Mouse (Mus musculus): ENCODE measurements around the gene Kcnip4. TPM values are rescaled to one million over a fixed set of nuclear protein-coding genes. Genes with fewer than 3 reads are reported as not detected.

The Kcnip4 gene
- total RNA-seq, 1 experiment = 0.09 TPM

DNA sequence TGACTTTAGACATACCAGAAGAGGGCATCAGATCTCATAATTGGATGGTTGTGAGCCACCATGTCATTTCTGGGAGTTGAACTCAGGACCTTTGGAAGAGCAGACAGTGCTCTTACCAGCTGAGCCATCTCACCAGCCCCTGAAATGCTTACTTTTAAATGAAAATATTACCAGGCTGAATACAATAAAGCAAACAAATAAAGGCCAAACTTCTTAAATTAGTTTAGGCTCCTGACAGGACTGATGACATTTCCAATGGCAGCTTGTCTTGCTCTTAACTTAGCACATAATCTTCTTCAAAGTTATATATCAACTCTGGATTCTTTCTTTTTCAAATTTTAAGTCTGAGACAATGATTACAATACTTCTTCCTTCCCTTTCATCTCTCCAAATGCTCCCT lies 252.8 kb downstream of the Kcnip4 start:
- TF ChIP-seq ZNF384 (IDR thresholded peaks at IDR 0.05; ENCODE audit: low read depth, low read length) = no peak
- TF ChIP-seq HCFC1 (IDR thresholded peaks at IDR 0.05; ENCODE audit: borderline replicate concordance, insufficient read depth, low read length) = no peak
- TF ChIP-seq MAFK (IDR thresholded peaks at IDR 0.05; ENCODE audit: insufficient read depth, low read depth, low read length) = no peak
- DNase-seq (ENCODE audit: low read depth, low spot score) = no peak
- Histone ChIP-seq H3K9ac (ENCODE audit: insufficient read depth, low read depth, low read length, poor library complexity, severe bottlenecking) (no peak overlapping the region), H3K4me1 (ENCODE audit: control insufficient read depth in 2 of 2, insufficient read depth in 2 of 2, low read length in 2 of 2, poor library complexity in 1 of 2) (no peaks in the 10 kb centered on the region), H3K36me3 (ENCODE audit: control insufficient read depth, insufficient read depth, low read length, poor library complexity, severe bottlenecking) (no peaks in the 10 kb centered on the region), H3K4me3 (ENCODE audit: insufficient read depth in 1 of 2, low read depth in 1 of 2, low read length in 2 of 2, poor library complexity in 1 of 2, severe bottlenecking in 1 of 2) (no peak overlapping the region), H3K27ac (ENCODE audit: insufficient read depth, low read depth, low read length, poor library complexity, severe bottlenecking) (no peak overlapping the region), H3K9me3 (ENCODE audit: control insufficient read depth, insufficient read depth, low read depth, low read length) (no peaks in the 10 kb centered on the region)
- in situ Hi-C loops (cut with MboI; ENCODE audit: low sequenced_read_pairs in 2 of 2, unreplicated experiment in 2 of 2) = no loop called here

GRCm38 (mm10) chr5:49268807-49269206 lies 255.9 kb downstream of the Kcnip4 start:
- in situ Hi-C loops (cut with MboI; ENCODE audit: low sequenced_read_pairs in 2 of 2, unreplicated experiment in 2 of 2) = no loop called here
- H3K36me3 ChIP-seq (ENCODE audit: control insufficient read depth, insufficient read depth, low read length, poor library complexity, severe bottlenecking) = no peaks in the 10 kb centered on the region
- TF ChIP-seq CHD2 (IDR thresholded peaks at IDR 0.05; ENCODE audit: low read depth, low read length) (no peak), ZNF384 (IDR thresholded peaks at IDR 0.05; ENCODE audit: low read depth, low read length) (no peak), ZC3H11A (IDR thresholded peaks at IDR 0.05; ENCODE audit: borderline replicate concordance, low read depth, low read length) (no peak), HCFC1 (IDR thresholded peaks at IDR 0.05; ENCODE audit: borderline replicate concordance, insufficient read depth, low read length) (no peak), MAFK (IDR thresholded peaks at IDR 0.05; ENCODE audit: insufficient read depth, low read depth, low read length) (no peak)
- H3K4me3 ChIP-seq (ENCODE audit: insufficient read depth in 1 of 2, low read depth in 1 of 2, low read length in 2 of 2, poor library complexity in 1 of 2, severe bottlenecking in 1 of 2) = no peak overlapping the region
- H3K27ac ChIP-seq (ENCODE audit: insufficient read depth, low read depth, low read length, poor library complexity, severe bottlenecking) = no peak overlapping the region
- no peaks in the 10 kb centered on the region for H3K9me3 ChIP-seq (ENCODE audit: control insufficient read depth, insufficient read depth, low read depth, low read length)
- no peak for DNase-seq (ENCODE audit: low read depth, low spot score)
- no peaks in the 10 kb centered on the region for H3K4me1 ChIP-seq (ENCODE audit: control insufficient read depth in 2 of 2, insufficient read depth in 2 of 2, low read length in 2 of 2, poor library complexity in 1 of 2)
- H3K9ac ChIP-seq (ENCODE audit: insufficient read depth, low read depth, low read length, poor library complexity, severe bottlenecking) = no peak overlapping the region

DNA sequence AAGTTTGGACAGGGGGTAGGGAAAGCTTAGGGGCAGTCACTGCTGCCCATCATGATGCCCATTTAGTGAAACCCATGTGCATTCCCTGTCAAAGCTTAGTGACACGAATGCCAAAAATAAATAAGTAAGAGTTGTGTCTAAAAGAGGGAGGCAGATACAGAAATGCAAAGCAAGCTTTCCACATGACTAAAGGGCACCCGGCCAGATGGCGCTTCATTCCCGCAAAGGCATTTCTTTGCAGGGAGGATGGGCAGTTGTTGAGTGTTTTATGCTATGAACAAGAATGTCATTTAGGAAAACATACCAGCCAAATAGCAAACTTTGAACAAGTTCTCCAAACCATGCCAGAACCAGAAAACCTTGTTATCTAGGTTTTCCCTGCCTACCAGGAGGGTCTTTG lies 265.4 kb downstream of the Kcnip4 start:
- H3K9me3 ChIP-seq (ENCODE audit: control insufficient read depth, insufficient read depth, low read depth, low read length) = no peaks in the 10 kb centered on the region
- TF ChIP-seq ZC3H11A (IDR thresholded peaks at IDR 0.05; ENCODE audit: borderline replicate concordance, low read depth, low read length) = no peak
- H3K4me1 ChIP-seq (ENCODE audit: control insufficient read depth in 2 of 2, insufficient read depth in 2 of 2, low read length in 2 of 2, poor library complexity in 1 of 2) = no peaks in the 10 kb centered on the region
- H3K27ac ChIP-seq (ENCODE audit: insufficient read depth, low read depth, low read length, poor library complexity, severe bottlenecking) = no peak overlapping the region
- no peak overlapping the region for H3K9ac ChIP-seq (ENCODE audit: insufficient read depth, low read depth, low read length, poor library complexity, severe bottlenecking)
- no peaks in the 10 kb centered on the region for H3K36me3 ChIP-seq (ENCODE audit: control insufficient read depth, insufficient read depth, low read length, poor library complexity, severe bottlenecking)
- in situ Hi-C loops (cut with MboI; ENCODE audit: low sequenced_read_pairs in 2 of 2, unreplicated experiment in 2 of 2) = no loop called here
- no peak for DNase-seq (ENCODE audit: low read depth, low spot score)
- no peak overlapping the region for H3K4me3 ChIP-seq (ENCODE audit: insufficient read depth in 1 of 2, low read depth in 1 of 2, low read length in 2 of 2, poor library complexity in 1 of 2, severe bottlenecking in 1 of 2)

- in situ Hi-C loops (cut with MboI; ENCODE audit: low sequenced_read_pairs in 2 of 2, unreplicated experiment in 2 of 2) = no loop called here
- no peak overlapping the region for H3K4me3 ChIP-seq (ENCODE audit: insufficient read depth in 1 of 2, low read depth in 1 of 2, low read length in 2 of 2, poor library complexity in 1 of 2, severe bottlenecking in 1 of 2)
- no peak for TF ChIP-seq ZC3H11A (IDR thresholded peaks at IDR 0.05; ENCODE audit: borderline replicate concordance, low read depth, low read length)
- H3K9ac ChIP-seq (ENCODE audit: insufficient read depth, low read depth, low read length, poor library complexity, severe bottlenecking) = no peak overlapping the region
- no peaks in the 10 kb centered on the region for H3K36me3 ChIP-seq (ENCODE audit: control insufficient read depth, insufficient read depth, low read length, poor library complexity, severe bottlenecking)
- no peaks in the 10 kb centered on the region for H3K4me1 ChIP-seq (ENCODE audit: control insufficient read depth in 2 of 2, insufficient read depth in 2 of 2, low read length in 2 of 2, poor library complexity in 1 of 2)
- DNase-seq (ENCODE audit: low read depth, low spot score) = no peak
- no peaks in the 10 kb centered on the region for H3K9me3 ChIP-seq (ENCODE audit: control insufficient read depth, insufficient read depth, low read depth, low read length)
- no peak overlapping the region for H3K27ac ChIP-seq (ENCODE audit: insufficient read depth, low read depth, low read length, poor library complexity, severe bottlenecking)
These were observed 267.9 kb downstream of the Kcnip4 start for GRCm38 (mm10) chr5:49256850-49257249.

DNA sequence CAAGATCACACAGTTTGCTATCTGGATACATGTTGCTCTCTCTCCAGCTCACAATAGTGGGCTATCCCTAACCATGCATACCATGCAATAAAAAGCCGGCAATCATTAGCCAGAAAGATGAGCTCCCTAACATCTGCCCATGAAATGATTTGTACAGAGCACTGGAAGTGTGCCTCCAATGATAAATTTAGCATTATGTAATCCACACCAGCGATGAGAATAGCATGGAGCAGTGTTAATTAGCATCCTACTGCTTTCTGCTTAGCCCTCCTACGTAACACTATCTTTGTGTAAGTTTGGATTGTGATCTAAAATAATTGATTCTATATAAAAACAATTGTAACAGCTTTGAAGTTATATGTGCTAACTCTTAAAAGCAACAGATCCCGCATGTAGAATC lies 268.7 kb downstream of the Kcnip4 start:
- no peak for TF ChIP-seq MAFK (IDR thresholded peaks at IDR 0.05; ENCODE audit: insufficient read depth, low read depth, low read length)
- no peak for TF ChIP-seq ZC3H11A (IDR thresholded peaks at IDR 0.05; ENCODE audit: borderline replicate concordance, low read depth, low read length)
- TF ChIP-seq CHD2 (IDR thresholded peaks at IDR 0.05; ENCODE audit: low read depth, low read length) = no peak
- TF ChIP-seq ZNF384 (IDR thresholded peaks at IDR 0.05; ENCODE audit: low read depth, low read length) = no peak
- no peak for TF ChIP-seq HCFC1 (IDR thresholded peaks at IDR 0.05; ENCODE audit: borderline replicate concordance, insufficient read depth, low read length)
- H3K4me1 ChIP-seq (ENCODE audit: control insufficient read depth in 2 of 2, insufficient read depth in 2 of 2, low read length in 2 of 2, poor library complexity in 1 of 2) = no peaks in the 10 kb centered on the region
- H3K27ac ChIP-seq (ENCODE audit: insufficient read depth, low read depth, low read length, poor library complexity, severe bottlenecking) = no peak overlapping the region
- in situ Hi-C loops (cut with MboI; ENCODE audit: low sequenced_read_pairs in 2 of 2, unreplicated experiment in 2 of 2) = no loop called here
- H3K9ac ChIP-seq (ENCODE audit: insufficient read depth, low read depth, low read length, poor library complexity, severe bottlenecking) = no peak overlapping the region
- no peak for DNase-seq (ENCODE audit: low read depth, low spot score)
- no peak overlapping the region for H3K4me3 ChIP-seq (ENCODE audit: insufficient read depth in 1 of 2, low read depth in 1 of 2, low read length in 2 of 2, poor library complexity in 1 of 2, severe bottlenecking in 1 of 2)
- H3K9me3 ChIP-seq (ENCODE audit: control insufficient read depth, insufficient read depth, low read depth, low read length) = no peaks in the 10 kb centered on the region
- H3K36me3 ChIP-seq (ENCODE audit: control insufficient read depth, insufficient read depth, low read length, poor library complexity, severe bottlenecking) = no peaks in the 10 kb centered on the region

Measured in ES-E14 (cell line).